Mouse (Mus musculus): ENCODE results near the gene Jag2. TPM values are rescaled to one million over a fixed set of nuclear protein-coding genes. Genes with fewer than 3 reads are reported as not detected.

The Jag2 gene
- total and polyA plus RNA-seq, 3 experiments, result 25.4 to 35.5 (median 27.4) TPM

DNA sequence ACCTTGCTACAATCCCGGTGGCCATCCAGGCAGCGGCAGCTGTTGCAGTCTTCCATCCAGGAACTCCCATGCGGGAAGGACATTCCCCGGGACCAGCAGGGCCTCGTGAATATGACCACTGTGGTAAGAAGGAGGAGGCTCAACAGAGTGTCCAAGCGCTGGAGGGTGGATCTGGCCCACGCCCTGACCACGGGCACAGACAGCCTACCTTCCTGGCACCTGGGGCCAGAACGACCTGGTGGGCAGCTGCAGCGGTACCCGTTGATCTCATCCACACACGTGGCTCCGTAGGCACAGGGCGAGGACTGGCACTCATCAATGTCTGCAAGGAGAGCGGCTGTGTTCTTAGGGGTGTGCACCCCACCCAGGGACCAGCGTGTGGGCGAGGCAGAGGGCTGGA, 17.9 kb downstream of the Jag2 start:
- H3K79me2 ChIP-seq (replicated peaks; ENCODE audit: control insufficient read depth, insufficient read depth, low read length), result no peaks in the 10 kb centered on the region
- peaks cover 7% of the 10 kb centered on the region; the same call in 1 of the 2 replicates for H3K4me1 ChIP-seq (ENCODE audit: control insufficient read depth, insufficient read depth, low read length)
- no peak overlapping the region for H3K9ac ChIP-seq (ENCODE audit: low read depth, low read length)
- no peak for DNase-seq
- intact Hi-C loops (cut with DNase I), result no loop called here
- no peak overlapping the region for H3K4me3 ChIP-seq
- no peaks in the 10 kb centered on the region for H3K27me3 ChIP-seq (ENCODE audit: control insufficient read depth, insufficient read depth, low read length)
- no peak overlapping the region for H3K27ac ChIP-seq
- TF ChIP-seq EP300 (IDR thresholded peaks at IDR 0.05; ENCODE audit: insufficient read depth, low read depth, low read length) (no peak), CTCF (IDR thresholded peaks at IDR 0.05) (no peak), POLR2A (IDR thresholded peaks at IDR 0.05; ENCODE audit: insufficient read depth, low read depth, low read length) (no peak)
- no peaks in the 10 kb centered on the region for H3K36me3 ChIP-seq (ENCODE audit: control insufficient read depth, insufficient read depth, low read length)
- 88% methylated on average over 17 of the region's 17 CpGs for WGBS

DNA sequence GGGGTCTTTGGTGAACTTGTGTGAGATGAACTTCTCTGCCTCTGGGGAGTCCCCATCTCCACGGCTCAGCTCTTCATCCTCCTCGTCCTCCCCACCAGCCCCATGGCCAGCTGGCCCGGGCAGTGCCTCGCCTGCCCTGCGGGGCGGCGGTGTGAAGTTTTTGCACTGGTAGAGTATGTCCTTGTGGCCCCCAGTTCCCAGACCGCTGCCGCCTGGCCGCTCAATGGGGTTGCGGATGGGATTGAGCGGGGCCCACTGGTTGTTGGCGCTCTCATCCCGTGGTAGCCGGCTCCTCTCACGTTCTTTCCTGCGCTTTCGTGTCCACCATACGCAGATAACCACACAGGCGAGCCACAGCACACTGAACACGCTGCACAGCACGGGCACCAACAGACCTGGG, 20.6 kb downstream of the Jag2 start:
- H3K27ac ChIP-seq, result no peak overlapping the region
- H3K4me3 ChIP-seq, result no peak overlapping the region
- no peaks in the 10 kb centered on the region for H3K4me1 ChIP-seq (ENCODE audit: control insufficient read depth, insufficient read depth, low read length)
- WGBS, result 95% methylated on average over 22 of the region's 22 CpGs
- no peak overlapping the region for H3K9ac ChIP-seq (ENCODE audit: low read depth, low read length)
- intact Hi-C loops (cut with DNase I), result no loop called here
- no peaks in the 10 kb centered on the region for H3K36me3 ChIP-seq (ENCODE audit: control insufficient read depth, insufficient read depth, low read length)
- no peaks in the 10 kb centered on the region for H3K27me3 ChIP-seq (ENCODE audit: control insufficient read depth, insufficient read depth, low read length)
- DNase-seq, result no peak
- no peaks in the 10 kb centered on the region for H3K79me2 ChIP-seq (replicated peaks; ENCODE audit: control insufficient read depth, insufficient read depth, low read length)
- TF ChIP-seq EP300 (IDR thresholded peaks at IDR 0.05; ENCODE audit: insufficient read depth, low read depth, low read length), result no peak
- TF ChIP-seq CTCF (IDR thresholded peaks at IDR 0.05), result no peak
- no peak for TF ChIP-seq POLR2A (IDR thresholded peaks at IDR 0.05; ENCODE audit: insufficient read depth, low read depth, low read length)

DNA sequence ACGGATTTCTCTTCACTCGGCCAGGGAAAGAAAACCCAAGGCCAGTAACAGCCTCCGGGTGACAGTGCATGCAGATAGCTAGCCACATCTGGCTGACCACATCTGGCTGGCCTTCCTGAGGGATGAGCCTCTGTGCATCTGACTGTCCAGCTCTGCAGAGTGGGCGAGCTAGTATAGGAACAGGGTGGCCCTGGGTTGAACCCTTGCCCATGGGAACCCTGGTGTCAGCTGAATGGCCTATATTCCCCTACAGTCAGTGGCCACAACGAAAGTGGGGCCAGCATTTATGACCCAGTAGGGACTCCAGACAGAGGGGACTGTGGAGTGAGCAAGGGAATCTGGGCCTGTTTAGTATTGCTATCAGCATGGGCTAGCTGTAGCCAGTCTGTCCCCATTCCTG, 24.6 kb downstream of the Jag2 start:
- Histone ChIP-seq H3K79me2 (replicated peaks; ENCODE audit: control insufficient read depth, insufficient read depth, low read length) (no peaks in the 10 kb centered on the region), H3K9ac (ENCODE audit: low read depth, low read length) (no peak overlapping the region), H3K36me3 (ENCODE audit: control insufficient read depth, insufficient read depth, low read length) (no peaks in the 10 kb centered on the region), H3K4me1 (ENCODE audit: control insufficient read depth, insufficient read depth, low read length) (no peaks in the 10 kb centered on the region), H3K4me3 (no peak overlapping the region), H3K27ac (no peak overlapping the region), H3K27me3 (ENCODE audit: control insufficient read depth, insufficient read depth, low read length) (no peaks in the 10 kb centered on the region)
- TF ChIP-seq POLR2A (IDR thresholded peaks at IDR 0.05; ENCODE audit: insufficient read depth, low read depth, low read length), result no peak
- TF ChIP-seq EP300 (IDR thresholded peaks at IDR 0.05; ENCODE audit: insufficient read depth, low read depth, low read length), result no peak
- no peak for DNase-seq
- intact Hi-C loops (cut with DNase I), result no loop called here
- 94% methylated on average over 5 of the region's 5 CpGs for WGBS

- no peaks in the 10 kb centered on the region for H3K79me2 ChIP-seq (replicated peaks; ENCODE audit: control insufficient read depth, insufficient read depth, low read length)
- H3K4me1 ChIP-seq (ENCODE audit: control insufficient read depth, insufficient read depth, low read length), result no peaks in the 10 kb centered on the region
- TF ChIP-seq EP300 (IDR thresholded peaks at IDR 0.05; ENCODE audit: insufficient read depth, low read depth, low read length) (no peak), CTCF (IDR thresholded peaks at IDR 0.05) (no peak), POLR2A (IDR thresholded peaks at IDR 0.05; ENCODE audit: insufficient read depth, low read depth, low read length) (no peak)
- H3K9ac ChIP-seq (ENCODE audit: low read depth, low read length), result no peak overlapping the region
- no peak for DNase-seq
- intact Hi-C loops (cut with DNase I), result no loop called here
- no peaks in the 10 kb centered on the region for H3K27me3 ChIP-seq (ENCODE audit: control insufficient read depth, insufficient read depth, low read length)
- WGBS, result 61% methylated on average over 8 of the region's 8 CpGs
- H3K27ac ChIP-seq, result no peak overlapping the region
- H3K36me3 ChIP-seq (ENCODE audit: control insufficient read depth, insufficient read depth, low read length), result no peaks in the 10 kb centered on the region
- no peak overlapping the region for H3K4me3 ChIP-seq
Observed at GRCm38 (mm10) chr12:112903941-112904340, 25.6 kb downstream of the Jag2 start.

DNA sequence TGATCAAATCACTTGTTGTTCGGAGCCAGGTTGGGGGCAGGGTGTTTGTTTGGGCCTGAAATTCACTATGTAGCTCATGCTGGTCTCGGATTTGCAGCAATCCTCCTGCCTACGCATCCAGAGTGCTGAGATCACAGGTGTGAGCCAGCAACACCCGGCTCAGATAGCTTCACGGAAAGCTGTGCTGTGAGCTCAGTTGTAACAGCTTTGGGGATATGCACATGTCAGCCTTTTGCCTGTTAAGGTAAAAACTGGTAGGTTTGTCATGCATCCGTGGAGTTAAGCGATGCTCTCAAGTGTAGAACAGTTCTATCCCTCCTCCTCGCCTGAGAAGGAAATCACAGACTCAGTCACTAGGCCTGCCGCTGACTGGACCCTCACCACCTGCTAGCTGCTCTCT, 28.9 kb downstream of the Jag2 start:
- Histone ChIP-seq H3K4me1 (ENCODE audit: control insufficient read depth, insufficient read depth, low read length) (peaks cover 3% of the 10 kb centered on the region), H3K4me3 (no peak overlapping the region), H3K79me2 (replicated peaks; ENCODE audit: control insufficient read depth, insufficient read depth, low read length) (no peaks in the 10 kb centered on the region), H3K9ac (ENCODE audit: low read depth, low read length) (no peak overlapping the region), H3K36me3 (ENCODE audit: control insufficient read depth, insufficient read depth, low read length) (no peaks in the 10 kb centered on the region), H3K27me3 (ENCODE audit: control insufficient read depth, insufficient read depth, low read length) (no peaks in the 10 kb centered on the region), H3K27ac (no peak overlapping the region)
- 85% methylated on average over 9 of the region's 9 CpGs for WGBS
- no peak for DNase-seq
- TF ChIP-seq POLR2A (IDR thresholded peaks at IDR 0.05; ENCODE audit: insufficient read depth, low read depth, low read length) (no peak), EP300 (IDR thresholded peaks at IDR 0.05; ENCODE audit: insufficient read depth, low read depth, low read length) (no peak), CTCF (IDR thresholded peaks at IDR 0.05) (no peak)
- intact Hi-C loops (cut with DNase I), result no loop called here

DNA sequence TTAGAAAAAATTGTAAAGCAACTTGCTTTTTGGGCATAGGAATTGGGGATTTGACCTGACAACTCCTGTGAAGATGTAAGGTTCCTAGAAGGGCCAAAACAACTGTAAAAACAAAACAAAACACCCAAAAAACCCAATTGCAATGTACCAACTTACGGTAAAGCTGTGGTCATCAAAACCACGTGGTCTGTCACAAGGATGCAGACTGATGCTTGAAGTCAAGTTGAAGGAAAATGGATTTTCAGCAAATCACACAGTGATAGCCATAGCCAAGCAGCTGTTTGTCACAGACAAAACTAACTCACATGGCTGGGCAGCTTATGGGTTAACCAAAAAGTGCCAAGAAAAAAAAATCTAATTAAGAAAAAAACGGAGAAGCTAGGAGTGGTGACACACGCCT, 30.6 kb downstream of the Jag2 start:
- DNase-seq, result no peak
- Histone ChIP-seq H3K79me2 (replicated peaks; ENCODE audit: control insufficient read depth, insufficient read depth, low read length) (no peaks in the 10 kb centered on the region), H3K27me3 (ENCODE audit: control insufficient read depth, insufficient read depth, low read length) (no peaks in the 10 kb centered on the region), H3K4me1 (ENCODE audit: control insufficient read depth, insufficient read depth, low read length) (peaks cover 13% of the 10 kb centered on the region), H3K4me3 (no peak overlapping the region), H3K27ac (no peak overlapping the region), H3K36me3 (ENCODE audit: control insufficient read depth, insufficient read depth, low read length) (no peaks in the 10 kb centered on the region), H3K9ac (ENCODE audit: low read depth, low read length) (no peak overlapping the region)
- TF ChIP-seq CTCF (IDR thresholded peaks at IDR 0.05), result no peak
- TF ChIP-seq EP300 (IDR thresholded peaks at IDR 0.05; ENCODE audit: insufficient read depth, low read depth, low read length), result no peak
- no peak for TF ChIP-seq POLR2A (IDR thresholded peaks at IDR 0.05; ENCODE audit: insufficient read depth, low read depth, low read length)
- WGBS, result 56% methylated on average over 4 of the region's 4 CpGs
- intact Hi-C loops (cut with DNase I), result no loop called here

All from heart, adult 2 months (tissue).